Mouse (Mus musculus) embryonic facial prominence, embryonic 10.5 days (tissue): ENCODE measurements at regions not wholly inside any gene's neighbourhood (a gene's known extent, or its start where the extent isn't known, plus 50 kb on each side); places are given as distances from the start of the nearest gene placed in this dataset.
A peak's percentile ranks its signal among the peaks of the same experiment; 100 is the strongest.
"Not testable (repeated sequence)": the region's sequence is repeated elsewhere in the genome, so short reads cannot be mapped to it uniquely, and the experiment has no call there.

Source experiments
- DNase-seq: peaks from one replicate; pipeline ENCODE4 v3.0.0-alpha.2; 2017; ENCODE audit warnings: low spot score
- H3K27ac ChIP-seq: fragments of 300-500 bp; sonication (generic); replicated peaks from 2 replicates; pipeline ENCODE4 v1.5.1; 2016; ENCODE audit warnings: mild to moderate bottlenecking
- H3K27me3 ChIP-seq: fragments of 300-500 bp; sonication (generic); replicated peaks from 2 replicates; pipeline ENCODE4 v1.6.1; 2016; ENCODE audit warnings: low read depth, mild to moderate bottlenecking; ENCODE audit not compliant: poor library complexity, severe bottlenecking
- H3K36me3 ChIP-seq: fragments of 300-500 bp; sonication (generic); replicated peaks from 2 replicates; pipeline ENCODE4 v1.6.1; 2016; ENCODE audit warnings: mild to moderate bottlenecking, moderate library complexity
- H3K4me1 ChIP-seq: fragments of 300-500 bp; sonication (generic); 2 replicates; pipeline ENCODE4 v1.6.1; 2016
- H3K4me3 ChIP-seq: fragments of 300-500 bp; sonication (generic); 2 replicates; pipeline ENCODE4 v1.5.1; 2016; ENCODE audit warnings: mild to moderate bottlenecking, moderate library complexity
- H3K9me3 ChIP-seq: fragments of 300-500 bp; sonication (generic); 2 replicates; pipeline ENCODE4 v1.6.1; 2016; ENCODE audit warnings: mild to moderate bottlenecking
- WGBS: fragments of 180-500 bp; shearing (Covaris S2); methylation state at CpG from one replicate; pipeline ENCODE4 v1.1.7; 2016; 5-methylcytosine and 5-hydroxymethylcytosine counted together

DNA sequence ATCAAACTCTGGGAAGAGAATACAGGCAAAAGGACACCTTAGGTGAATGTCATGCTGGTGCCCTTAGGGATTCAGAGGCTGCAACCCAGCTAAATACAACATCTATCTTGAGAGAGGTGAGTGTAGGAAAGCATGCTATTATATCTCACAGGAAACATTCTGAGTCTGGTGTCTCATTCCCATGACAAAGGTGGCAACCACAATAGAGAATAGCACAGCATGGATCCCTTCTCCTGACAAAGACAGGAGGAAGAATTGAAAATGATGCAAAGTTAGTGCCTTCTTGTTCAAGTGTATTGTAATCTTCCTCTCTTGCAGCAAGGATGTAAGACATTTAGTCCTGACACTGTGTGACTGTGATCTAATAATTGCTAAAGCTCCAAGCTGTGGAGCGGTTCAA is 532.8 kb downstream of the Tfec start:
- no peaks in the 10 kb centered on the region for H3K9me3 ChIP-seq
- H3K27ac ChIP-seq = no peak overlapping the region
- no peak for DNase-seq
- H3K4me3 ChIP-seq = no peak overlapping the region
- WGBS = 95% methylated on average over 1 of the region's 1 CpGs
- H3K4me1 ChIP-seq = no peaks in the 10 kb centered on the region
- H3K36me3 ChIP-seq = no peaks in the 10 kb centered on the region
- H3K27me3 ChIP-seq = no peaks in the 10 kb centered on the region

DNA sequence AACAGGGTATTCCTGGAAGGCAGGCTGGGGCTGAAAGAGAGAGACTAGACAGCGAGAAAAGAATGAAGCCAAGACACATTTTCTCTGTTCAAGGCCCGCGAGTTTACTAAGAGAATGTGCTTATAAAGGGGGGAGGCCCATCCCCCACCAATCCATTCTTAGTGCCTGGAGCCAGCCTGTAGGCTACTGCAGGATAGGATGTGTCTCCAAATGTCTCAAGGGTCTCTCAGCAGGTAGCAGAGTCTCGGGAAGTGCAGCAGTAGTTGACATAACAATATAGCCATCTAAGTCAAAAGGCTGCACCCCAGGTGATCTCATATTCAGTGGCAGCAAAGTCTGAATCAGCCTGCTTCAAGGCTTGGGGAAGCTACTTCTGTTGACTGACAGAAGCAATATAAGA is 536.2 kb downstream of the Tfec start:
- H3K27me3 ChIP-seq = no peaks in the 10 kb centered on the region
- DNase-seq = no peak
- no peaks in the 10 kb centered on the region for H3K4me1 ChIP-seq
- no peak overlapping the region for H3K27ac ChIP-seq
- whole genome bisulfite sequencing = 61% methylated on average over 4 of the region's 4 CpGs
- no peaks in the 10 kb centered on the region for H3K36me3 ChIP-seq
- H3K9me3 ChIP-seq = no peaks in the 10 kb centered on the region
- no peak overlapping the region for H3K4me3 ChIP-seq

DNA sequence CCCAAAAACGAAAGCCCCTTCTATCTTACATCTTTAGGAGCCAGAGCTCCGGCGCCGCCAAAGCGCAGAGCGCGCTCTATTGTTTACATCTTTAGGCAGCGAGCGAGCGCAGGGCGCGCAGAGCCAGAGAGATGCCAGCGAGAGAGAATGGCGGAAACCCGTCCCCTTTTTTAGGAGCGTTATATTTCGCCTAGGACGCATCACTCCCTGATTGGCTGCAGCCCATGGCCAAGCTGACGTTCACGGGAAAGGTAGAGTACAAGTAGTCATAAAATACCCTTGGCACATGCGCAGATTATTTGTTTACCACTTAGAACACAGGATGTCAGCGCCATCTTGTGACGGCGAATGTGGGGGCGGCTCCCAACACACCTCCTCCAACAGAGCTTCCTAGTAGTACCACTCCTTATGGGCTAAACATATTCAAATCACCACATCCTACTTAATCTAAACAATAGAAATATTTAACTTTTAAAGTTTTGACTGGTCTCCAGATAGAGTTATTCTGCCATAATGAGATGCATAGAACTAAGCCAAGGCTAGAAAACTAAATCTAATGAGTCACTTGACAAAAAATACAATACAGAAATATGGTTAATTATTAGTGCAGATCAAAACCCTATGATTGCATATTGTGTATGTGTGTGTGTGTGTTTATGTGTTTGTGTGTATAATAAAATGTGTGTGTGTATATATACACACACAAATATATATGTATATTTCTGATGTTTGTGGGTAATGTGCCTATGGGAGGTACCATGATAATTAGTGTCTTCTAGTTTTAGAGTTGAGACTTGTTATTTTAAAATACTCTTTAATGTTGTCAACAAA is 538.1 kb downstream of the Tfec start:
- peak overlapping the region; percentile 50 for H3K4me3 ChIP-seq
- not testable (repeated sequence) for H3K4me1 ChIP-seq, H3K36me3 ChIP-seq, H3K27ac ChIP-seq, H3K9me3 ChIP-seq, H3K27me3 ChIP-seq
- peak; percentile 26 for DNase-seq
- WGBS = 34% methylated on average over 25 of the region's 25 CpGs

DNA sequence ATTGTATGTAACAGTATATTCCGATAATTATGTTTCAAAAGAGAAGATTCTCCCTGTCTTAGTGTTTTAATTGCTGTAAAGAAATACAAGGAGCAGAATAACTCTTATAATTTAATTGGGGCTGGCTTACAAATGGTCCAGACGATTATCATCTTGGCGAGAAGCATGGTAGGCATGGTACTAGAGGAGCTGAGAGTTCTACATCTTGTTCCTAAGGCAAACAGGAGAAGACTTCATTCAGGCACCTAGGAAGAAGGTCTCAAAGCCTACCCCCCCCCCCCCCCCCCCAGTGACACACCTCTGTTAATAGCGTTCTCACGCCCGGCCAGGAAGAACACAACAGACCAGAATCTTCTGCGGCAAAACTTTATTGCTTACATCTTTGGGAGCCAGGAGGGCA is 538.8 kb downstream of the Tfec start:
- Histone ChIP-seq H3K27ac (peak overlapping the region; percentile 67; the same call in 1 of the 2 replicates), H3K36me3 (no peaks in the 10 kb centered on the region), H3K9me3 (no peaks in the 10 kb centered on the region), H3K4me1 (no peaks in the 10 kb centered on the region), H3K4me3 (peak overlapping the region; percentile 50), H3K27me3 (no peaks in the 10 kb centered on the region)
- no peak for DNase-seq
- WGBS = 61% methylated on average over 7 of the region's 7 CpGs

DNA sequence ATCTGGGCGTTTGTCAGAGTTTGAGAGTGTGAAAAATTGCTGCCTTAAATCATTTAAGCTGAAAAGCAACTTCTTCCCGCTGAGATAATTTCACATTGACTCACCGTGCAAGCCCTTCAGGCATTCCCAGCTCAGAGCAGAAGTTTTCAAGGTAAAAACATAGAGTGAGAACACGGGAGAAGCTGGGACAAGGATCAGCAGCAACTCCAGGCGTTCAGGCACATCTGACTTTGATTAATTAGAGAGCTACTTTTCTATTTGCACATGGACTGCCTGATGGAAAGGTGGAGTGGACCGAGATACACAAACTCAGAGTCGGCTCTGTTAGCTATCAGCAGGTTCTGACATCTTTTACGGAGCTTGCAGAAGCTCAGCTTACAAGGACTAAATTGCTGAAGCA is 564.6 kb downstream of the Tfec start:
- H3K4me1 ChIP-seq = peaks cover 12% of the 10 kb centered on the region; the same call in 1 of the 2 replicates
- no peaks in the 10 kb centered on the region for H3K36me3 ChIP-seq
- no peak overlapping the region for H3K4me3 ChIP-seq
- peak; percentile 35 for DNase-seq
- 24% methylated on average over 8 of the region's 8 CpGs for WGBS
- H3K9me3 ChIP-seq = no peaks in the 10 kb centered on the region
- no peaks in the 10 kb centered on the region for H3K27me3 ChIP-seq
- 0 out of 2 replicates have a peak overlapping the region, but pooled peaks have one; percentile 30 for H3K27ac ChIP-seq

DNA sequence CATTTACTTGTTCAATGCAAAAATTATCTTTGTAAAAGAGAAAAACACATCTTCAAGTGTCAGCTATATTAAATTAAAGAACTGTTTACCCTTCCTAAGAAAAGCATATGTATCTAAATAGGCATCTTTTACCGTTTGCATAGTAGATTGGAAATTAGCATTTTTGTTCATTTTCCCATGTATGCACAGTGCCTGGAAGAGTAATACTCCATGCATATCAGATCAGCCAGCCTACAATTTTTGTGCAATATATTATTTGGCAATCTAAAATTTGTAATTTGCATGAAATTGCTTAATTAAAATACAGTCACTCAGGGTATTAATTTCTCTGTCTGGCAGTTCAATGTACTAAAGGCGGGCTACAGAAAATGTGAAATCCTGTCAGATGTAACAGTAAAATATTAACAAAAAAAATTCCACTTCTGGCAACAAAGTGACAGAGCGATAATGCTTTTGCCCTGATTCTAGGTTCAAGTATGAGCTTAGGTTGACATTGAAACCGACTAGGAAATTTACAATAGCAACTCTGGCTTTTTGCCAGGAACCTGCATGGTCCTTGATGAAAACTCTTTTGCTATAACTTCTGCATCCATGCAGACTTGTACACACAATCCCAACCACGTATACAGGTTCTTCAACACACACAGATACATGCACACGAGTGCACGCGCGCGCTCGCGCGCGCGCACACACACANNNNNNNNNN is 583.8 kb downstream of the Tfec start:
- Histone ChIP-seq H3K36me3 (no peaks in the 10 kb centered on the region), H3K4me1 (peaks cover 23% of the 10 kb centered on the region), H3K9me3 (no peaks in the 10 kb centered on the region), H3K27me3 (peaks cover 12% of the 10 kb centered on the region; the same call in 1 of the 2 replicates), H3K4me3 (no peak overlapping the region), H3K27ac (no peak overlapping the region)
- DNase-seq = no peak
- 94% methylated on average over 15 of the region's 15 CpGs for WGBS

DNA sequence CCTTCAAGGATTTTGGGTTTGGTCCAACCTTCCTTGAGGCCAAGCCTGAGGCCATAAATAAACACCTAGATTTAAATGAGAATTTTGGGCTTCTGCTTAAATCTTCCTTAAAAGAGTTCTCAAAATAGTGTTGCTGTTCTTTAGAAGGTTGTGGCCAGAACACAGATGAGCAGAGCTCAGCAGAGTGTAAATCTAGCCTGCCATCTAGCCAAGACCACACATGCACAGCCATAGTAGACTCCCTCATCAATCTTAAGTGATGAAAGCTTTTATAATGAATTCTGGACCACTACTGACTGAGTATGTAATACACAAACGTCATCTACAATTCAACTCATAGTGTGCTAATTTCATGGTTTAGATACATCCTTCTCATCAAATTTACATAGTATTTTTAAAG is 585.3 kb downstream of the Tfec start:
- WGBS = 64% methylated on average over 1 of the region's 1 CpGs

DNA sequence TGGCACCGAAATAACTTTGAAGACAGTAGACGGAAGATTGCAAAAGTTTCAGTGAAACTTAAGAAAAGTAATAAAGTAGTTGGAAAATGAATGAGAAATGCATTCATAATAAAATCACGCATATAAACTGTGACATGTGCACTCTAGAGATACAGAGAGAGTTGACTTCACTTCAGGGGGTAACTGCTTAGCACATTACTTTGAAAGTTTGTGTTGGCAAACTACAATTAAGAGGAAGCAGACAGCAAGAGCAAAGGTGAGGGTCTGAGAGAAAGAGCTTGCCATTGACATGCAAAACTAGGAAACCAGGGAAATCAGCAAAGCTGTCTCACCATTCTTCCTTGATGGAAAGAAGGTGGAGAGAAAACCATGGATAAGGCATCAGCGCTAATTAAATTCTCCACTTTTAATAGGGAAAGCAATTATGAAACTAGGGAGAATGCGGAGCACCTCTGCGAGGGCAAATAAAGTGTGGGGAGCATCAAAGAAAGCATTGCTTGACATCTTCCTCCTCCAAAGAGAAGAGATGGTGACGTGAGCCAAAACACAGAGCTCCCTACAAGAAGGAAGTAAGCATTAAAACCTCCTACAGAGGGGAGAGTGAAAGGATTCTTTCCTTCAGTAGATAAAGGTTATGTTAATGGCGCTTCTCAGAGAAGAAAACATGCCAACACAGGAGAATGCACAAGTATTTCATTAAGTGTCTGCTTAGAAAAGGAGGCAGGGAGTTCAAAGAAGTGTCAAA is 563.0 kb downstream of the Mdfic start:
- H3K4me1 ChIP-seq = no peaks in the 10 kb centered on the region
- no peaks in the 10 kb centered on the region for H3K36me3 ChIP-seq
- DNase-seq = no peak
- 50% methylated on average over 8 of the region's 8 CpGs for WGBS
- H3K27ac ChIP-seq = no peak overlapping the region
- H3K9me3 ChIP-seq = no peaks in the 10 kb centered on the region
- H3K27me3 ChIP-seq = no peaks in the 10 kb centered on the region
- no peak overlapping the region for H3K4me3 ChIP-seq

More for the DNA sequence above, 585.3 kb downstream of the Tfec start:
- Histone ChIP-seq H3K4me1 (peaks cover 19% of the 10 kb centered on the region), H3K9me3 (no peaks in the 10 kb centered on the region), H3K4me3 (no peak overlapping the region), H3K27me3 (peaks cover 12% of the 10 kb centered on the region; the same call in 1 of the 2 replicates), H3K27ac (no peak overlapping the region), H3K36me3 (no peaks in the 10 kb centered on the region)
- no peak for DNase-seq

DNA sequence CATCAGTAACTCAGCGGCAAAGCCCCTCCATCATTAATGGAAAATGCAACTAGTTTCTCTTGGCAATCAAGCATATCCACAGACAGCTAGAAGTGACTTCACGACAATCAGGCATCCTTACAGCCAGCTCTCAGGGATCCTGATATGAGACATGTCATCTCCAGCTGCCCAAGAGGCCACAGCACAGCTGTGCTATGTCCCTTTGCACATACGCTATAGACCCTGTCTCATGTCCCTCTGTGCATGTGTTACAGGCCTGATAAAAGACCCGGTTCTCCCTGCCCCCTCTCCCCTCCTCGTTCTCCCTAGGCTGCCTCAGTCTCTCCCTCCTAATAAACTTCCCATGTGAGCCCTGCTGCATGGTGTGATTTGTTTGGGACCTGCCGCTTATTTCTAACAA is 561.5 kb downstream of the Mdfic start:
- no peak overlapping the region for H3K4me3 ChIP-seq
- no peak overlapping the region for H3K27ac ChIP-seq
- WGBS = 90% methylated on average over 6 of the region's 6 CpGs
- H3K4me1 ChIP-seq = no peaks in the 10 kb centered on the region
- H3K9me3 ChIP-seq = no peaks in the 10 kb centered on the region
- H3K36me3 ChIP-seq = no peaks in the 10 kb centered on the region
- DNase-seq = no peak
- no peaks in the 10 kb centered on the region for H3K27me3 ChIP-seq
